Mouse (Mus musculus): ENCODE measurements around the gene Chst10. TPM values are rescaled to one million over a fixed set of nuclear protein-coding genes. Genes with fewer than 3 reads are reported as not detected.
A peak's percentile ranks its signal among the peaks of the same experiment; 100 is the strongest.

Gene Chst10
- polyA plus RNA-seq, 1 experiment = 3.2 TPM

DNA sequence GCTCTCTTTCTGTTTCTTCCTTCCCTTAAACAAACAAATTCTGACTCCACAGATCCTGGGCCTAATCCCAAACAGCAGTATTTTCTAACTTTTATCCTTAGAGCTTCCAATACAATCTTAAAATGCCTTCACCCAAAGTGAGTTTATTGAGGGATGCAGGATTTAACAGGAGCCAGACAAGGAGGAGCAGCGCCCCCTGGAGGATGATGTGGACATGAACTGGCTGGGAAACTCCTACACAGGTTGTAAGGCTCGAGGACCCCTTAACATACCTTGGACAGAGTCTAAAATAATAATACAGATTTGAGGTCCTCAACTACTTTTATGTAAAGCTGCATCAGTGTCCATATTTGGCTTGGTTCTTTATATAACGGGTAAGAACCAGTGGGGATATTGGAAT lies 41.8 kb downstream of the Chst10 start:
- peak in 1 of 2 experiments; percentile 11 for DNase-seq (ENCODE audit: low read depth in 1 of 2, low spot score in 2 of 2)
- Histone ChIP-seq H3K27ac (ENCODE audit: insufficient read depth, low read length) (no peak overlapping the region), H3K36me3 (ENCODE audit: control insufficient read depth, insufficient read depth, low read length) (no peaks in the 10 kb centered on the region), H3K27me3 (ENCODE audit: control insufficient read depth, insufficient read depth, low read length) (no peaks in the 10 kb centered on the region), H3K4me3 (ENCODE audit: extremely low read depth, insufficient read depth, insufficient read length) (no peak overlapping the region), H3K4me1 (ENCODE audit: control insufficient read depth, insufficient read depth, insufficient read length) (no peaks in the 10 kb centered on the region)
- 8% methylated on average over 3 of the region's 3 CpGs for WGBS
- peak; percentile 68; the same call in 1 of the 2 replicates for TF ChIP-seq CTCF (IDR thresholded peaks at IDR 0.05; ENCODE audit: extremely low read depth, insufficient read depth, insufficient read length, insufficient replicate concordance)
- TF ChIP-seq POLR2A (IDR thresholded peaks at IDR 0.05; ENCODE audit: low read depth, low read length) = no peak

DNA sequence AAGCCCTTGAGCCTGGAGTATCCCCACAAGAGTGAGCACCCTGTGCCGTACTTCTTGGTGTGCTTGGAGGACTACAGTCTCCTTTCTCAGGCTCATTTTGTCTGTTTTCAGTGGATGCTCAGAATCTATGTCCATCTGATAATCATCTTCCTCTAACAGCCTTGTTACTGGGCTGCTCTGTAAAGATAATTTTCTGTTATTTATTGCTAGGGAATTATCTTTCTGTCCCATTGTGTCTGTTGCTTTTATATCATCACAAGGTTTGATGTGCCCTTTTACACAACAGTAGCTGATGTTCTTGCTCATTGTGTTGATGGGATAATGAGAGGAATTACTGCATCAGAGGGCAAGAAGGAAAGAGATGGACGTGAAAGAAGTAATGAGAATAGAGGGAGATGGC lies 45.7 kb downstream of the Chst10 start:
- Histone ChIP-seq H3K36me3 (ENCODE audit: control insufficient read depth, insufficient read depth, low read length) (no peaks in the 10 kb centered on the region), H3K27ac (ENCODE audit: insufficient read depth, low read length) (no peak overlapping the region), H3K4me3 (ENCODE audit: extremely low read depth, insufficient read depth, insufficient read length) (no peak overlapping the region), H3K27me3 (ENCODE audit: control insufficient read depth, insufficient read depth, low read length) (no peaks in the 10 kb centered on the region), H3K4me1 (ENCODE audit: control insufficient read depth, insufficient read depth, insufficient read length) (no peaks in the 10 kb centered on the region)
- no peak for DNase-seq (ENCODE audit: low read depth in 1 of 2, low spot score in 2 of 2)
- WGBS = 67% methylated on average over 2 of the region's 2 CpGs
- no peak for TF ChIP-seq POLR2A (IDR thresholded peaks at IDR 0.05; ENCODE audit: low read depth, low read length)

DNA sequence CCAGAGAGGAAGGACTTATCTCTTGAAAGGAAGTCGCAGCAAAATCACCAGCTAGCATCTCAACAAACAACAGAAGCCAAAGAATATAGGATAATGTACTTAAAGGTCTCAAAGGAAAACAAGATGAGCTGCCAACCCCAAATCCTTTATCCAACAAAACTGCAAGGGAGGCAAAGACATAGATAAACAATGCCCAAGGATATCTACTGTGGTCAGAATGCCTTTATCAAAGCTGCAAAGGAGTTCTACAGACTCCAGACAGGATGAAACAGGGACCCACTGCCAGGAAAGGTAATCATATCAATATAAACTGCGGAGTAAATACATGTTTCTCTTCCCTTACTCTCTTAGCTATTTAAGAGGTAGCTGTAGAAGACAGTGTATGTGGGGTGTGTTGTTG lies 47.3 kb downstream of the Chst10 start:
- no peak for DNase-seq (ENCODE audit: low read depth in 1 of 2, low spot score in 2 of 2)
- TF ChIP-seq CTCF (IDR thresholded peaks at IDR 0.05; ENCODE audit: extremely low read depth, insufficient read depth, insufficient read length, insufficient replicate concordance) = no peak
- TF ChIP-seq POLR2A (IDR thresholded peaks at IDR 0.05; ENCODE audit: low read depth, low read length) = no peak
- no peak overlapping the region for H3K4me3 ChIP-seq (ENCODE audit: extremely low read depth, insufficient read depth, insufficient read length)
- H3K4me1 ChIP-seq (ENCODE audit: control insufficient read depth, insufficient read depth, insufficient read length) = no peaks in the 10 kb centered on the region
- H3K27me3 ChIP-seq (ENCODE audit: control insufficient read depth, insufficient read depth, low read length) = no peaks in the 10 kb centered on the region
- WGBS = 68% methylated on average over 2 of the region's 2 CpGs
- H3K36me3 ChIP-seq (ENCODE audit: control insufficient read depth, insufficient read depth, low read length) = no peaks in the 10 kb centered on the region
- H3K27ac ChIP-seq (ENCODE audit: insufficient read depth, low read length) = no peak overlapping the region

GRCm38 (mm10) chr1:38848451-38849289 lies 49.3 kb downstream of the Chst10 start:
- no peak for TF ChIP-seq CTCF (IDR thresholded peaks at IDR 0.05; ENCODE audit: extremely low read depth, insufficient read depth, insufficient read length, insufficient replicate concordance)
- TF ChIP-seq POLR2A (IDR thresholded peaks at IDR 0.05; ENCODE audit: low read depth, low read length) = no peak
- H3K27me3 ChIP-seq (ENCODE audit: control insufficient read depth, insufficient read depth, low read length) = no peaks in the 10 kb centered on the region
- H3K4me3 ChIP-seq (ENCODE audit: extremely low read depth, insufficient read depth, insufficient read length) = no peak overlapping the region
- H3K4me1 ChIP-seq (ENCODE audit: control insufficient read depth, insufficient read depth, insufficient read length) = no peaks in the 10 kb centered on the region
- DNase-seq (ENCODE audit: low read depth in 1 of 2, low spot score in 2 of 2) = no peak
- H3K36me3 ChIP-seq (ENCODE audit: control insufficient read depth, insufficient read depth, low read length) = no peaks in the 10 kb centered on the region
- WGBS = 80% methylated on average over 2 of the region's 2 CpGs
- H3K27ac ChIP-seq (ENCODE audit: insufficient read depth, low read length) = no peak overlapping the region

- WGBS = 61% methylated on average over 11 of the region's 11 CpGs
- TF ChIP-seq CTCF (IDR thresholded peaks at IDR 0.05; ENCODE audit: extremely low read depth, insufficient read depth, insufficient read length, insufficient replicate concordance) (no peak), POLR2A (IDR thresholded peaks at IDR 0.05; ENCODE audit: low read depth, low read length) (no peak)
- no peak overlapping the region for H3K4me3 ChIP-seq (ENCODE audit: extremely low read depth, insufficient read depth, insufficient read length)
- no peaks in the 10 kb centered on the region for H3K36me3 ChIP-seq (ENCODE audit: control insufficient read depth, insufficient read depth, low read length)
- H3K27me3 ChIP-seq (ENCODE audit: control insufficient read depth, insufficient read depth, low read length) = no peaks in the 10 kb centered on the region
- H3K27ac ChIP-seq (ENCODE audit: insufficient read depth, low read length) = no peak overlapping the region
- DNase-seq (ENCODE audit: low read depth in 1 of 2, low spot score in 2 of 2) = peak in 1 of 2 experiments; percentile 17
- H3K4me1 ChIP-seq (ENCODE audit: control insufficient read depth, insufficient read depth, insufficient read length) = no peaks in the 10 kb centered on the region
Observed at GRCm38 (mm10) chr1:38847975-38848374, 50.0 kb downstream of the Chst10 start.

GRCm38 (mm10) chr1:38843275-38843674 lies 54.7 kb downstream of the Chst10 start:
- H3K36me3 ChIP-seq (ENCODE audit: control insufficient read depth, insufficient read depth, low read length) = no peaks in the 10 kb centered on the region
- no peak overlapping the region for H3K4me3 ChIP-seq (ENCODE audit: extremely low read depth, insufficient read depth, insufficient read length)
- no peaks in the 10 kb centered on the region for H3K4me1 ChIP-seq (ENCODE audit: control insufficient read depth, insufficient read depth, insufficient read length)
- no peak for TF ChIP-seq CTCF (IDR thresholded peaks at IDR 0.05; ENCODE audit: extremely low read depth, insufficient read depth, insufficient read length, insufficient replicate concordance)
- TF ChIP-seq POLR2A (IDR thresholded peaks at IDR 0.05; ENCODE audit: low read depth, low read length) = no peak
- no peaks in the 10 kb centered on the region; the same call in 1 of the 2 replicates for H3K27me3 ChIP-seq (ENCODE audit: control insufficient read depth, insufficient read depth, low read length)
- no peak for DNase-seq (ENCODE audit: low read depth in 1 of 2, low spot score in 2 of 2)
- 86% methylated on average over 4 of the region's 4 CpGs for WGBS
- H3K27ac ChIP-seq (ENCODE audit: insufficient read depth, low read length) = no peak overlapping the region

- no peaks in the 10 kb centered on the region; the same call in 1 of the 2 replicates for H3K27me3 ChIP-seq (ENCODE audit: control insufficient read depth, insufficient read depth, low read length)
- WGBS = 91% methylated on average over 1 of the region's 1 CpGs
- no peaks in the 10 kb centered on the region for H3K4me1 ChIP-seq (ENCODE audit: control insufficient read depth, insufficient read depth, insufficient read length)
- no peaks in the 10 kb centered on the region for H3K36me3 ChIP-seq (ENCODE audit: control insufficient read depth, insufficient read depth, low read length)
- no peak overlapping the region for H3K4me3 ChIP-seq (ENCODE audit: extremely low read depth, insufficient read depth, insufficient read length)
- no peak overlapping the region for H3K27ac ChIP-seq (ENCODE audit: insufficient read depth, low read length)
- TF ChIP-seq POLR2A (IDR thresholded peaks at IDR 0.05; ENCODE audit: low read depth, low read length) (no peak), CTCF (IDR thresholded peaks at IDR 0.05; ENCODE audit: extremely low read depth, insufficient read depth, insufficient read length, insufficient replicate concordance) (no peak)
- DNase-seq (ENCODE audit: low read depth in 1 of 2, low spot score in 2 of 2) = no peak
Observed at GRCm38 (mm10) chr1:38842861-38843260, 55.1 kb downstream of the Chst10 start.

Measured in spleen, adult 2 months (tissue).